Mouse (Mus musculus): Measurements from ENCODE around the gene Sirt4. TPM values are rescaled to one million over a fixed set of nuclear protein-coding genes. Genes with fewer than 3 reads are reported as not detected.
"Not testable (repeated sequence)": the region's sequence is repeated elsewhere in the genome, so short reads cannot be mapped to it uniquely, and the experiment has no call there.

The Sirt4 gene
- total RNA-seq, 2 experiments from 2014 or later, result 14.8 to 16.5 TPM

DNA sequence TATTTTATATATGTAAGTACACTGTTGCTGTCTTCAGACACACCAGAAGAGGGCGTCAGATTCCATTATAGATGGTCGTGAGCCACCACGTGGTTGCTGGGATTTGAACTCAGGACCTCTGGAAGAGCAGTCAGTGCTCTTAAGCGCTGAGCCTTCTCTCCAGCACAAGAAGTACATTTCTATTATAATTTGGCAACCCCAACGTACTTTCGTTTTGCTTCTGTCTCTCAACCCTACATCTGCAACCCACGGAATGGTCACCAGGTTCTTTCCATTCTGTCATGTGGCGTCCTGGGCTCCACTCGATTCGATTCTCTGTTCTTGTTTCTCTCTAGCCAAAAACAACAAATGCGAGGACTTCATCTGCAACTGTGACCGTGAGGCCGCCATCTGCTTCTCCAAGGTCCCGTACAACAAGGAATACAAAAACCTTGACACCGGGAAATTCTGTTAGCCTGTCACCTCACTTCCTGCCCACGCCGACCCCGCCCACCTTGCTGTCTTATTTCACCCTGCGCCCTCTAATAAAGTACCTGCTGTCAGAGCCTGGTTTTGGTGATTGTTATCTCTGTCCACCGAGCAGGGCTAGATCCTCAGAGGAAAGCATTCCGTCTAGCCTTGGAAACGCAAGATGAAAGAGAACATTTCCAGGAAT, 10.2 kb downstream of the Sirt4 start:
- no peak for DNase-seq (ENCODE audit: low spot score)

DNA sequence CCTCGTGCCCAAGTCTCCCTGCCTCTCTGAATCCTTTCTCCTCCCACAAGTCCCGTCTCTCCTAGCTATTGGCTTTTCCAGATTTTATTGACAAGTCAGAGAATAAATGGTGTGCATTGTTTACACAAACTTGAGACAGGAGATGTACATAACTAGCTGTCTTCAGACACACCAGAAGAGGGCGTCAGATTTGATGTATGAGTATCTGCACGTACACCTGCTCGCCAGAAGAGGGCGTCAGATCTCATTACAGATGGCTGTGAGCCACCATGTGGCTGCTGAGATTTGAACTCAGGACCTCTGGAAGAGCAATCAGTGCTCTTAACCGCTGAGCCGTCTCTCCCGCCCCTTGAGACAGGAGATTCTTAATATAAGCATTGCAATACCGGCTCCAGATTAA, 11.3 kb downstream of the Sirt4 start:
- no peak for DNase-seq (ENCODE audit: low spot score)

GRCm38 (mm10) chr5:115470766-115471531, 13.6 kb downstream of the Sirt4 start:
- DNase-seq (ENCODE audit: low spot score), result peak; percentile 49

DNA sequence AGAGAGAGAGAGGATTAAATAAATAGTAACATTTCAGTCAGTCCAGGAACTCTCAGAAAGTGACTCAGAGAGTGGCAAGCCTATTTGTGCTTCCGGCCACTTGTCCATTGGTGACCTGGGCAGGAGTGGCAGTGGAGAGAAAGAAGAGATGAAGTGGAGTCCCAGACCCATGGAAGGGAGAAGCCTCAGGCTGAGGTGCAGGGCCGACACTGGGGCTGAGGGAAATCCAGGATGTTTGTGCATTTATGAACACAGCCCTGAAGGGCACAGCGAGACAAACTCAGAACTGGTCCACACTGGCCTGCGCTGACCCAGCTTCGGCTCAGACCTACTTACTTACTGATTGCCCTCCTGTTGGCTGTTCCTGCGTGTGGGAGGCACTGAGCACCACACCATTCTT, 14.7 kb downstream of the Sirt4 start:
- no peak for DNase-seq (ENCODE audit: low spot score)

GRCm38 (mm10) chr5:115465642-115466420, 18.7 kb downstream of the Sirt4 start, which contains the start of gene Pla2g1b:
TSS of gene Pla2g1b (plus strand) at chr5:115466262.
- no peak for DNase-seq (ENCODE audit: low spot score)

- DNase-seq (ENCODE audit: low spot score), result no peak
Observed at GRCm38 (mm10) chr5:115464408-115465115, 20.0 kb downstream of the Sirt4 start.

- DNase-seq (ENCODE audit: low spot score), result no peak
Observed at GRCm38 (mm10) chr5:115458918-115459317, 25.6 kb downstream of the Sirt4 start.

DNA sequence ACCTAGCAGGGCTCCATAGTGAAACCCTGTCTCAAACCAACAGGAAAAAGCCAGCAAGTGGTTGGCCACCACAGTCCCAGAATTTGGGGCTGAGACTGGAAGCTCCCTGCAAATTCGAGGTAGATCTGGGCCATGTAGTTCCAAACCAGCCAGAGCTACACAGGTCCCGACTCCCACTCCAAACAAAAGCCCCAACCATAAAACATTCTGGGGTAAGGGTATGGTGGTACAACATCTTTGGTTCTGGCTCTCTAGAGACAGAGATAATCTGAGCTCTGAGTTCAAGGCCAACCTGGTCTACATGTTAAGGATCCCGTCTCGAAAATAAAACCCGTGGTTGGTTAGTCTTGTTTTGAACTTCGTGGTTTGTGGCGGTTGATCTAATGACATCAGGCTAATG, 28.7 kb downstream of the Sirt4 start:
- no peak for DNase-seq (ENCODE audit: low spot score)

GRCm38 (mm10) chr5:115454422-115455090, 30.0 kb downstream of the Sirt4 start:
- DNase-seq (ENCODE audit: low spot score), result no peak

DNA sequence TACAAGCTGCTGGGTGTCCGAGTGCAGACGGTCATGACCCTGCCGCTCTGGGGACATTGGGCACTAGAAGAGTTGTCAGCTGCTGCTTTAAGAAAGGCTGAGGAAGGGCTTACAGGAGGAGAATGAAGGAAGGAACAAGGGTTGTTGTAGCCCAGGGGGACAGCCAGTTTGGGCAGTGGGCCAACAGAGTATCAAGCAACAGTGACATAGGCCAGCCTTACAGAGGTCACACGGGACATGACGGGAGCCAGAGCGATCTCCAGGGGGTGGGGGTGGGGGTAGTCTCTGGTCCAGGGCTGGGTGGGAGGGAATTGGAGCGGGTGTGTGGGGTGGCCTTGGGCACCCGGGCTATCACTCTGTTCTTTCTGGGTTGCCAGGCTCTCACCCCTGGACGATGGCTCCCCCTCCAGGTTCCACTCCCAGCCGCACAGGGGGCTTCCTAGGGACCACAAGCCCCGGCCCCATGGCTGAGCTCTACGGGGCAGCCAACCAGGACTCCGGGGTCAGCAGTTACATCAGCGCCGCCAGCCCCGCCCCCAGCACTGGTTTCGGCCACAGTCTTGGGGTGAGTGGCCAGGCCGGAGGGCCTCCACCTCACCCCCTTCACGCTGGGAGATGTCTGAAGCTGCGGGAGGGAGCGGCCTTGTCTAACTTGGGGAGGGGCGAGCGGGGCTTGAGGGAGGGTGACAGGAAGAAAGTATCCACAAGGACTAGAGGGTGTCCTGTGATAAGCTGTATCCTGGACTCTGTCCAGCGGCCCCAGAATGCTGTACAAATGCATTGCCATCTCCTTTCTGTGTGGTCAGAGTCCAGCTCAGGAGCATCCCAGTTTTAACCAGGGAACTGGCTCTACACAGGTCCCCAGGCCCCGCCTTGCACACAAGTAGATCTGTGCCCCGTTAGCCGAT, 33.9 kb downstream of the Sirt4 start:
- DNase-seq (ENCODE audit: low spot score), result no peak

DNA sequence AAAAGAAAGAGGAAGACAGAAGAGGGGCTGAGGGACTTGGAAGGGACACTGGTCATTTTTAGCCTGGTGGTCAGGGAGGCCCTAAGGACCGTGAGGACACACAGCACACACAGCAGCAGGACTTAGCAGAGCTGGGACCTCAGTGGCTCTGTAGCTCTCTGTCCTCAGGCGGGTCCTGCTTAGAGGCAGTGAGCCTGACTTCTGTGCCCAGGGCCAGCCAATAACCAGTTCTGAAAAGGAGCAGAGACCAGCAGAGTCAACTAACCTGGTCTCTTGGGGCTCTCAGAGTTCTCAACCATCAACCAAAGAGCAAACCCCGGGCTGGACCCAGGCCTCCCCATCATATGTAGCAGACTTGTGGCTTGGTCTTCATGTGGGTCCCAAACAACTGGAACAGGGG, 35.3 kb downstream of the Sirt4 start:
- DNase-seq (ENCODE audit: low spot score), result no peak

DNA sequence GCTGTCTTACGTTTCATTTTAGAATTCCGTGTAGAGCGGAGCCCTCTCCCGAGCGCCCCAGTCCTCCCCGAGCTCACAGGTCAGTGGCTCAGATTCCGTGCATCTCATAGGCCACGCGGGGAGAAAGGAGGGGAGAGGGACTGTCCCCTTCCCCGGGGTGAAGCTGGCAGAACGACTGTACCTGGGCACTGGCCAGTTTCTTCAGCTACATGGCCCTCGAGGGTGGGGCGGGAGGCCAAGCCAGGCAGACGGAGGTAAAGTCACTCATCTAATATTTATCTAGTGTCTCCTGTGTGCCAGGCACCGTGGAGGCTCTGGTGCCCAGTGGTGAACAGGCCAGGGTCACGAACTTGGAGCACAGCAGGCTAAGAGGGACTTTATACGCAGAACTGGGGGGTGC, 37.4 kb downstream of the Sirt4 start:
- DNase-seq (ENCODE audit: low spot score), result no peak

DNA sequence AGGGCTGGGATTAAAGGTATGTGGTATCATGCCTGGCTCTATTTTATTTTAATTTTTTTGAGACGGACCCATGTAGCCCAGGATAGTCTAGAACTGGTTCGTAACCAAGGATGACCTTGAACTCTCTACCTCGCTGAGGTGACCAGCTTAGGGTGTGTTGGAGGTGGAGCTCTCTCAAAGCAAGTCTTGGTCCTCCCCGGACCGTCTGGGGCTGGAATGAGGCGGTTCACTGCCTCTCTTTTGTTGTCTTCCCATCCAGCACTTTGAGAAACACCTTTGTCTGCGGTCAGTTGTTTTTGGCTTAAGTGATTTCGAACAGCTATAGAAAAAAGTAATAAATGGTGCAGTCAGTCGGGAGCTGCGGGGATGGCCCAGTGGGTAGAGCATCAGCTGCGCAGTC, 40.4 kb downstream of the Sirt4 start:
- no peak for DNase-seq (ENCODE audit: low spot score)

DNA sequence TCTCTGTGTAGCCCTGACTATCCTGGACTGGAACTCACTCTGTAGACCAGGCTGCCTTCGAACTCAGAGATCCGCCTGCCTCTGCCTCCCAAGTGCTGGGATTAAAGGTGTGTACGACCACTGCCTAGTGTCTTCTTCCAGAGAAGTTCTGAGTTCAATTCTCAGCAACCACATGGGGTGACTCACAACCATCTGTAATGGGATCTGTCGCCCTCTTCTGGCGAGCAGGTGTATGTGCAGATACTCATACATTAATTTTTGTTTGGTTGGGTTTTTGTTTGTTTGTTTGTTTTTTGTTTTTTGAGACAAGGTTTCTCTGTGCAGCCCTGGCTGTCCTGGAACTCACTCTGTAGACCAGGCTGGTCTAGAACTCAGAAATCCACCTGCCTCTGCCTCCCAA, 41.9 kb downstream of the Sirt4 start:
- DNase-seq (ENCODE audit: low spot score), result not testable (repeated sequence)

DNA sequence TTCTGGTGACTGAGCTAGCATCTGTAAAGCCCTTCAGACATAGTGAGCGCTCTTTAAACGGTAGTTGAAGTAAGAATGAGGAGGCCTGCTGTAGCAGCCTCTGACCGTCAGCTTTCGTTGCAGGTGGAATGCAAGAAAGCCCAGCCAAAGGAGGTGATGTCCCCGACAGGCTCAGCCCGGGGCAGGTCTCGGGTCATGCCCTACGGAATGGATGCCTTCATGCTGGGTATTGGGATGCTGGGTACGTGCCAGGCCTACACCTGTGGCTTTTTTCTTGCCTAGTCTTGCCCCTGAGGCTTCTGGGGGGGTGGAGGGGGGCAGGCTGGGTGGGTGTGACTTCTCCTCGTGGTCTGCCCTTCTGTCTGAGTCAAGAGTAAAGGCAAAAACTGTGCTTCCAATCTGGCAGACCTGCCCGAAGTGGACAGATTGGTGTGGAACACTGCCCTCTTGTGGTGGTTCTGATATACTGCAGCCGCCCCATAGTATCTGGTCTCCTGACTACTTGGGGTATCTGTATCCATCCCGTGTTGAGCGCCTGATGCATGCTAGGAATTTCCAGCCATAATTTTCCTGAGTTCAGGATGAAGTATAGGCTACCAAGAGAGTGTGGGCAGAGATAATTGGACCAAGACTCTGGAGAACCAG, 43.2 kb downstream of the Sirt4 start:
- peak; percentile 73 for DNase-seq (ENCODE audit: low spot score)

DNA sequence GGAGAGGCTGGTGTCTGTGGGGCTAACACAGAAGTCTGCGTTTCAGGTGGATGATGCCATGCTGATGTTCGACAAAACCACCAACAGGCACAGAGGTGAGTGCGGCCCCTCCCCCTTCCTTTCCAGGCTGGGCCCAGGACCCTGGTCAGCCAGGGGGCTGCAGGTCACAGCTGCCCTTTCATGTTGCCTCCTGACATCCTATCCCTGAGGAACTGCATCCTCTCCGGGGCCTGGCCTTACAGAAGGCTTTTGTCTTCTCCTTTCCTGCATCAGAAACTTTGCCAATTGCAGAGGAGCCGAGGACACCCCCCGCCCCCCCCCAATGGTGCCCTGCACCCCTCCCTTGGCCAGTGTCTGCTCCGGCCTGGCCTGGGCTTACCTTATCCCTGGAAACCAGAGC, 45.9 kb downstream of the Sirt4 start:
- DNase-seq (ENCODE audit: low spot score), result no peak

- DNase-seq (ENCODE audit: low spot score), result no peak
Observed at GRCm38 (mm10) chr5:115437945-115438315, 46.6 kb downstream of the Sirt4 start.

DNA sequence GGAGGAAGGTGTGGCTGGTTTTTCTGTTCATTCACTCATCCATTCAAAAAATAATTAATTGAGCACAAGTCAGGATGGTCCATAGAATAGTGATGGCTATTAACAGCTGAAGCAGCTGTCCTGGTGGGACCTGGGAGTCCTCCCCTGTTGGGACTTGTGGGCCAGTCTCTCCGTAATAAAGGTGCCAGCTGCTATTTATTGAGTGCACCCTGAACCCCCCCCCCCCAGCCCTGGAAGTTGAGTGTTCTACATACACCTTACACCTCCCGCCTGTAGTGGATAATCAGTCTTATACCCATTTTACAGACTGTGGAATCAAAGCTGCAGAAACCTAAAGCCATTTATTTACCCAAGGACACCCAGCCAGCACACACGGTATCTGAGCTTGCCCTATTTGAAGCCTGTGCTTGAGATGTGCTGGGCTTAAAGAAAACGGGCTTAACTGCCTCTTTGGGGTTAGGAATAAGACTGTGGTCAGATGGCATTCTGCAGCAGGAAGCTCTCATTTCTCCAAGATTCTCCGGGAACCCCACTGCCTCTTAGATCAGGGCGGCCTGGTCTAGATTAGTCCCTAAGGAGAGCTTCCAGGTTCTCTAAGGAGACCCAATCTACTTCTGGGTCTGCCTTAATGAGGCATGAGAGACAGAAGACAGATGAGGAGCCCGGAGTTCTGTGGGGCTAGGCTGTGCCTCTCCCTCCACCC, 47.1 kb downstream of the Sirt4 start:
- no peak for DNase-seq (ENCODE audit: low spot score)

Measured in gastrocnemius, adult 18-20 months (tissue).